Mouse (Mus musculus) adrenal gland, adult 10 weeks (tissue): Measurements from ENCODE around the gene Nt5dc3. TPM values are rescaled to one million over a fixed set of nuclear protein-coding genes. Genes with fewer than 3 reads are reported as not detected.

Experiments
- polyA plus RNA-seq: library from polyadenylated mRNA; stranded (reverse); fragments of 350-450 nt; fragmentation: Illumina TruSeq; extraction: RNeasy Lipid Tissue Mini Kit (QIAGEN cat#74804); gene quantifications from one replicate; pipeline ENCODE4 v1.2.3, GENCODE M21; 2014; ENCODE audit warnings: low read depth, low replicate concordance

Nt5dc3 gene
- polyA plus RNA-seq = 28.8 TPM

GRCm38 (mm10) chr10:86778398-86779116 is at the start of gene Nt5dc3:
Gene Nt5dc3 (plus strand): TSS chr10:86779005.

GRCm38 (mm10) chr10:86763672-86764071 is 15.1 kb upstream of the Nt5dc3 start, which contains the start of gene Gm49358:
Gene Gm49358 (plus strand): TSS chr10:86763972.

Other genes with a start within 250 kb of the Nt5dc3 start
- 2,250 TPM for gene Hsp90b1, start 73.5 kb upstream of the Nt5dc3 start, polyA plus RNA-seq
- gene Ttc41, start 73.2 kb upstream of the Nt5dc3 start, polyA plus RNA-seq = 5.5 TPM
- 24.5 TPM for gene Gm49358, start 15.0 kb upstream of the Nt5dc3 start, polyA plus RNA-seq
- gene Stab2, start 229.0 kb downstream of the Nt5dc3 start, polyA plus RNA-seq = not detected